Mouse (Mus musculus) lung, postnatal 0 days (tissue): Measurements from ENCODE around the gene Kdm1a. TPM values are rescaled to one million over a fixed set of nuclear protein-coding genes. Genes with fewer than 3 reads are reported as not detected.
A peak's percentile ranks its signal among the peaks of the same experiment; 100 is the strongest.

ENCODE experiments used
- ATAC-seq: fragments of 200-750 bp; cut with Nextera tagmentation; 2 replicates; pipeline ENCODE4 v1.8.0; 2017; ENCODE audit warnings: moderate library complexity
- DNase-seq: peaks from one replicate; pipeline ENCODE4 v3.0.0-alpha.2; 2016; ENCODE audit warnings: low spot score
- H3K27ac ChIP-seq: fragments of 300-500 bp; sonication (generic); 2 replicates; pipeline ENCODE4 v1.5.1; 2014; ENCODE audit warnings: antibody characterized with exemption, mild to moderate bottlenecking, low read length, mixed read lengths
- H3K27me3 ChIP-seq: fragments of 300-500 bp; sonication (generic); replicated peaks from 2 replicates; pipeline ENCODE4 v1.6.1; 2014; ENCODE audit warnings: low read length, mixed read lengths; ENCODE audit not compliant: insufficient read depth
- H3K36me3 ChIP-seq: fragments of 300-500 bp; sonication (generic); 2 replicates; pipeline ENCODE4 v1.6.1; 2014; ENCODE audit warnings: low read length, mixed read lengths; ENCODE audit not compliant: insufficient read depth
- H3K4me1 ChIP-seq: fragments of 300-500 bp; sonication (generic); 2 replicates; pipeline ENCODE4 v1.6.1; 2014; ENCODE audit warnings: antibody characterized with exemption, low read depth, low read length, mixed read lengths; ENCODE audit not compliant: insufficient read depth
- H3K4me2 ChIP-seq: fragments of 300-500 bp; sonication (generic); replicated peaks from 2 replicates; pipeline ENCODE4 v1.6.1; 2014; ENCODE audit warnings: low read depth, mild to moderate bottlenecking, low read length, moderate library complexity, mixed read lengths
- H3K4me3 ChIP-seq: fragments of 300-500 bp; sonication (generic); 2 replicates; pipeline ENCODE4 v1.5.1; 2014; ENCODE audit warnings: low read depth, low read length
- H3K9ac ChIP-seq: fragments of 300-500 bp; sonication (generic); replicated peaks from 2 replicates; pipeline ENCODE4 v1.6.1; 2014; ENCODE audit warnings: low read depth, mild to moderate bottlenecking
- H3K9me3 ChIP-seq: fragments of 300-500 bp; sonication (generic); 2 replicates; pipeline ENCODE4 v1.6.1; 2016; ENCODE audit warnings: low read length, mixed read lengths
- CTCF ChIP-seq: IDR thresholded peaks from 2 replicates; pipeline ENCODE4 v1.5.1; 2016; ENCODE audit warnings: antibody characterized with exemption, mild to moderate bottlenecking
- EP300 ChIP-seq: IDR thresholded peaks from 2 replicates; pipeline ENCODE4 v1.6.1; 2016; ENCODE audit warnings: antibody characterized with exemption, mild to moderate bottlenecking, control low read depth
- WGBS: fragments of 180-500 bp; shearing (Covaris S2); extraction: QIAGEN DNeasy Blood & Tissue Kit; methylation state at CpG from one replicate; pipeline ENCODE4 v1.1.7; 2014; 5-methylcytosine and 5-hydroxymethylcytosine counted together
- polyA plus RNA-seq: library from polyadenylated mRNA; unstranded; fragments of >200 nt; fragmentation: Nextera tagmentation; extraction: Ambion mirVana; gene quantifications from 2 replicates; pipeline ENCODE4 v1.2.1, GENCODE M21; 2015

Kdm1a gene
- polyA plus RNA-seq = 21.0 TPM in 2 replicates

DNA sequence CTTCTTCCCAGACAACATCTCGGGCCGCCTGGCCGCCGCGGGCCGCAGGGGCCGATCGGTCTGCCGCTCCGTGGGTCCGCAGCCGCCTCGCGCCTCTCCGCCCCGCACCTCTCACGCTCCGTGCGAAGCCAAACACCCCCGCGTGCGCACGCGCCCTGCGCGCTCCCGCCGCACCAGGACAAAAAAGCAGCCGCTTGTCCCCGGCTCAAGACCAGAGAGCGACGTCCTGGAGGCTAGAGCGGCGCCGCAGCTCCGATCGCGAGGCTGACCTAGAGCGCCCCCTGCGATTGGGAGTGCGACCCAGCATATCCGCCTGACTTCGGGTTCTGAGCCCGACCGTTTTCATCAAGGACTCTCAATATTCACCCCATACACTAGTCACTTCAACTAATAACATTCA, at the start of gene Kdm1a:
Kdm1a (minus strand) TSS at position 156 of the 400 bp plus-strand sequence.
- no peak for TF ChIP-seq EP300
- peak; percentile 95 for TF ChIP-seq CTCF
- 0% methylated on average over 39 of the region's 45 CpGs for WGBS

DNA sequence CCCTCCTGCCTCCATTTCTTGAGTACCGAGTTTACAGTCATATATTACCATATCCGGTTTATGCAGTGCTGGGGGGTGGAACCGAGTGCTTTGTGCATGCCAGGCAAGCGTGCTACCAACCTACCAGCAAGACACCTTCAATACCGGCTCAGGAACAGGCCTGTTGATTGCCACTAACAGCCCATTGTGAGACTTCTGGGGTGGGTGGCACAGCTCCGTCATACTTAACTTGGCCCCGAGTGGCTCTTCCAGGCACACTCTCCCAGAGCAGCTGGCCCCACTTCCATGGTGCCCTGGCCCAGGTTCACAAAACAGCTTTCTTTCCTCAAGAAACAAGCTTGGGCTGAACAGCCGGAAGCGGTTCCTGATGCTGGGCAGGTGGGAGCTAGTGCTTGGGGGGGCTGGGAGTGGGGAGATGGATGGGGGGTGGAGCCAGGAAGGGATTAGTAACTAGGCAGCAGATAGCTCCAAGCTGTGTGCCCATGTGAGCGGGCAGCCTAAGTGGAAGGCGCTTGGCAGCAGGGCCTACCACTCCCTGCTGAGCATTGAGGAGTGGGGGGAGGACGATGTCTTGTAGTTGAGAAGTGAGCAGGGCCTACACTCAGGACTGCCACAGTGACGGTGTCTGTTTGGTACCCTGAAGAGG, 49.5 kb upstream of the Kdm1a start:
- Histone ChIP-seq H3K27me3 (no peaks in the 10 kb centered on the region), H3K9me3 (no peaks in the 10 kb centered on the region), H3K4me1 (no peaks in the 10 kb centered on the region), H3K4me3 (no peak overlapping the region), H3K4me2 (no peak overlapping the region), H3K36me3 (no peaks in the 10 kb centered on the region), H3K27ac (no peak overlapping the region), H3K9ac (no peak overlapping the region)
- WGBS = 71% methylated on average over 13 of the region's 13 CpGs
- DNase-seq (no peak), ATAC-seq (peak; percentile 6; the same call in 1 of the 2 replicates)
- TF ChIP-seq EP300 (no peak), CTCF (no peak)

More for the DNA sequence above, at the start of gene Kdm1a:
- Histone ChIP-seq H3K27me3 (no peaks in the 10 kb centered on the region), H3K36me3 (no peaks in the 10 kb centered on the region), H3K4me2 (peak within 1 kb of the TSS; percentile 56), H3K4me3 (peak within 1 kb of the TSS; percentile 88), H3K9ac (peak within 1 kb of the TSS; percentile 90), H3K4me1 (peaks cover 8% of the 10 kb centered on the region; the same call in 1 of the 2 replicates), H3K27ac (peak within 1 kb of the TSS; percentile 91), H3K9me3 (no peaks in the 10 kb centered on the region)
- ATAC-seq (peak; percentile 91), DNase-seq (peak; percentile 94)

DNA sequence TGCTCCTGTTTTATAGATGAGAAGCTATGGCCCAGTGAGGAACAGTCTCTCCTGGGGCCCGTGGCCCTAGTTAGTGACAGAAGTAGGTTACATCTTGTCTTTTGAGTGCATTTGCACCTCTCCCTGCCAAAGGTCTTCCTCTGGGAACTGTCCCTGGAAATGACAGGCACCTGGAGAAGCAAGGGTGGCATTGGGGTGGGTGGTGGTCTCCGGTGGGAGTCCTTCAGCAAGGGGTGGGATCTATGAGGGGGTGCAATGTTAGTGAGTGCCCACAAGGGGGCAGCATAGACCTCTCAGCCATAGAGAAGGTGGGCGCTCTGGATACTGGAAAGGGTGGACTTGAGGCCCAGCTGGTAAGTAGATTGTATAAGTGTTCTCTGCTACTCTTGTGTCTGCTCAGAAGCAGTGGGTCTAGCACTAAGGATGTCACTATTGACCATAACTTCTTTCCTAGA, 48.9 kb upstream of the Kdm1a start:
- Histone ChIP-seq H3K27me3 (no peaks in the 10 kb centered on the region), H3K36me3 (no peaks in the 10 kb centered on the region), H3K27ac (no peak overlapping the region), H3K4me1 (no peaks in the 10 kb centered on the region), H3K4me2 (no peak overlapping the region), H3K4me3 (no peak overlapping the region), H3K9me3 (no peaks in the 10 kb centered on the region), H3K9ac (no peak overlapping the region)
- DNase-seq (peak; percentile 54), ATAC-seq (0 out of 2 replicates have a peak, but pooled peaks have one; percentile 16)
- TF ChIP-seq EP300 = no peak
- peak; percentile 83 for TF ChIP-seq CTCF
- 60% methylated on average over 3 of the region's 3 CpGs for whole genome bisulfite sequencing

DNA sequence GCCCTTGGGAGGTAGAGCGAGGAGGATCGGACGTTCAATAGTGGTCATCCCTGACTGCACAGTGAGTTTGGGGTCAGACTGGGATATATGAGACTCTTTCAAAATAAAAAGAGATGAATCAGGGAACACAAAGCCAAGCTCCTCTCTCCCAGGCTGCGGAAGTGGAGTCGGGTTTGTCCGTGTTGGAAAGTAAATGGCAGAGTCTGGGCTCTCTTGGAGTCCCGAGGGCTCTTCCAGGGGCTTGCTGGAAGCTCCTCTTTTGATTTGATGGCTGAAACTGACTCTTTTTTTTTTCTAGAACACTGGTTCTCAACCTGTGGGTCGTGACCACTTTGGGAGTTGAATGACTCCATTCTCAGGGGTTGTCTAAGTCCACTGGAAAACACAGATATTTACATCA, 47.7 kb upstream of the Kdm1a start:
- DNase-seq = no peak
- no peaks in the 10 kb centered on the region for H3K36me3 ChIP-seq
- no peaks in the 10 kb centered on the region for H3K4me1 ChIP-seq
- 82% methylated on average over 8 of the region's 8 CpGs for WGBS
- no peaks in the 10 kb centered on the region for H3K27me3 ChIP-seq
- no peak overlapping the region for H3K27ac ChIP-seq
- H3K4me3 ChIP-seq = no peak overlapping the region
- no peak for TF ChIP-seq EP300
- TF ChIP-seq CTCF = no peak
- H3K4me2 ChIP-seq = no peak overlapping the region
- H3K9me3 ChIP-seq = no peaks in the 10 kb centered on the region
- H3K9ac ChIP-seq = no peak overlapping the region
- no peak for ATAC-seq

DNA sequence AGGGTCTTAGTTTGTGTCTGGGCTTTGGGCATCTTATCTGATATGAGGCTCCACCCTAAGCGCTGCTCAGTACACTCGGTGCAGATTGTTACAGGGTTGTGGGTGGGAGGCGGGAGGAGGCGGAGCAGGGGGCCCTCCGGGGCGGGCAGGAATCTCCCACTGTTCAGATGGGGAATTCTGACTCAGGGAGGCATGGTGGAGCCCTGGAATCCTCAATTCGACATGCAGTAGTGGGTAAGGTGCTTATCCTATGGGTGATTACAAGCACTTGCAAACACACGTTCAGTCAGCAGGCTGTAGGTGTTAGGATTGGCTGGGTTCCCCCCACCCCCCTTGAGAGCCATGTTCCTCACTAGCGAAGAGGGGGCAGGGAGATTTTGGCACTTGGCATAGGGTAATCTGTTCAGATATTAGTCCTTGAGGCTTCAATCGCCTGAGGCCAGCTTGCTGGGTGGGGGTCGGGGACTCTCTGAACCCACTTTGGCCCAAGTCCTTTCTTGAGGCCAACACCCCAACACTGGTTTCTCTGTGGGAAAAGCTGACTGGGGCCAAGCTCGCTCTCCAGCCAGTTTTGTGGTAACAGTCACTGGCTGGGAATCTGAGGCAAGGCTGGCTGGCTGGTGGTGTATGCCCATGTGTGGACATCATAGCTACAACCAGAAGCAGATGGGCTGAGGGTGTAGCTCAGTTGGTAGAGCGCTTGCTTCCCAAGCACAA, 47.1 kb upstream of the Kdm1a start:
- ATAC-seq = peak; percentile 25; the same call in 1 of the 2 replicates
- no peak for DNase-seq
- no peaks in the 10 kb centered on the region for H3K9me3 ChIP-seq
- no peak overlapping the region for H3K4me3 ChIP-seq
- no peak overlapping the region for H3K9ac ChIP-seq
- H3K4me1 ChIP-seq = no peaks in the 10 kb centered on the region
- no peak overlapping the region for H3K27ac ChIP-seq
- TF ChIP-seq CTCF (no peak), EP300 (no peak)
- no peak overlapping the region for H3K4me2 ChIP-seq
- H3K36me3 ChIP-seq = no peaks in the 10 kb centered on the region
- 33% methylated on average over 13 of the region's 13 CpGs for WGBS
- no peaks in the 10 kb centered on the region for H3K27me3 ChIP-seq

DNA sequence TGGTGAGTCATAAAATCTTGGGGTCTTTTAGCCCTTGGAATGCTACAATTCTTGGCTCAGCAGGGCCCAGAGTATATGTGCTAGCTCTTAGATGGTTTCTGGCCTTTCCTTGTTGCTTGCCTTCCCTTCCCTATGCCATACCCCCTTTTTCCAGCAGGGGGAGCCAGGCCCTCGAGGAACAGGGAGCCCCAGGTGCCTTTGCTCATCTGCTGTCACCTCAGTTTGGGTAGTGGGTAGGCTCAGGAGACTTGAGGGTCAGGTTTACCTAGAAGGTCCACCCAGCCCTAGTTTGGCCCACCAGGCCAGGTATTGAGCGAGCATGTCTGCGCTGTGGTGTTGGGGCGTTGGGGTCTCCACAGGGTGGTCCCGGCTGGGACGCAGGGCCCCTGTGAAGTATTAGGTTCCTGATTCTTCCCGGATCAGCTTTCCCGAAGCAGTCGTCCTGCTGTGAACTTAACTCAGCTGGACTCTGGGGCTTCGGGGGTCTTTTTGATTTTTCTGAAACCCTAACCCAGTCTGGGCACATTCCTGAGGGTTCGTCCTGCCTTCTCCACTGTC, 46.5 kb upstream of the Kdm1a start:
- no peaks in the 10 kb centered on the region for H3K4me1 ChIP-seq
- TF ChIP-seq EP300 = no peak
- TF ChIP-seq CTCF = peak; percentile 94
- no peak overlapping the region for H3K4me3 ChIP-seq
- no peaks in the 10 kb centered on the region for H3K36me3 ChIP-seq
- no peak overlapping the region for H3K4me2 ChIP-seq
- WGBS = 10% methylated on average over 11 of the region's 11 CpGs
- ATAC-seq (no peak), DNase-seq (peak; percentile 67)
- no peak overlapping the region for H3K9ac ChIP-seq
- no peaks in the 10 kb centered on the region for H3K27me3 ChIP-seq
- H3K9me3 ChIP-seq = no peaks in the 10 kb centered on the region
- H3K27ac ChIP-seq = no peak overlapping the region
